Mouse (Mus musculus) spleen, adult 18-20 months (tissue): ENCODE results near the gene Naa20.
"Not testable (repeated sequence)": the region's sequence is repeated elsewhere in the genome, so short reads cannot be mapped to it uniquely, and the experiment has no call there.

Source experiments
- DNase-seq, 2 experiments: peaks; one replicate each; pipeline ENCODE4 v3.0.0; 2022; ENCODE audit warnings: mixed read lengths in 2 of 2

Naa20 gene

DNA sequence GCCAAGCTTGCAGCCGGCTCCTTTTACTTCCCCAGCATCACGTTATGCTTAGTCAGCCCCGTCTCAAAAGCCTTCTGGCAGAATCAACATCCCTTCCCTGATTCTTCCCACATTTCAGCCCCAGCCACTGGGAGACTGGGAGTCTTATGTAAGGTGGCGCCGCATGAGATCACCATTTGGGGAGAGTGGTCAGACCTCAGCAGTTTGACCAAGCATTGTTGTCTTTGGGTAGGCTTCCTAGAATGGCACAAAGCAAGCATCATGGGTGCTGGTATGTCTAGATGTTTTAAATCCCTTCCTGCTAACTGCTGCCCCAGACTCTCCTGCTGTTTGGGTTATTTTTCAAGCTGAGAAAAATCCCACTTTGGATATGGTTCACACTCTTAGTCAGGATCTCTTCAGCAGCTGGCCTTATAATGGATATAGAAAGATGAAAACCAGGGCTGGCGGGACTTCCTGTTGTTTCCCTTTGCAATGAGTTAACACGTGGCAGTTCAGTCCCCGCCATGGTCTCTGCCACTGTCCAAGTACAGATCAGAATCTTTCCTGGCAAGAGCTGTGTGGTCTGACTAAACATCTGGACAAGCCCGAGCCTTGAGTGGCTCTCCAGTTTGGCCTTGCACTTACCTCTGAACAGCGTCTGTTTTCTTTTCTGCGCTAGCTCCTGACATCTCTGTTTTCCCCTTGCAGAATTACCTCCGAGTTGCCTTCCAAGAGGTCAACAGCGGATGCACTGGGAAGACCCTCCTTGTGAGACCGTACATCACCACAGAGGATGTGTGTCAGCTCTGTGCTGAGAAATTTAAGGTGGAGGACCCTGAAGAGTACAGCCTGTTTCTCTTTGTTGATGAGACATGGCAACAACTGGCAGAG, 16.8 kb upstream of the Naa20 start:
- no peak for DNase-seq

DNA sequence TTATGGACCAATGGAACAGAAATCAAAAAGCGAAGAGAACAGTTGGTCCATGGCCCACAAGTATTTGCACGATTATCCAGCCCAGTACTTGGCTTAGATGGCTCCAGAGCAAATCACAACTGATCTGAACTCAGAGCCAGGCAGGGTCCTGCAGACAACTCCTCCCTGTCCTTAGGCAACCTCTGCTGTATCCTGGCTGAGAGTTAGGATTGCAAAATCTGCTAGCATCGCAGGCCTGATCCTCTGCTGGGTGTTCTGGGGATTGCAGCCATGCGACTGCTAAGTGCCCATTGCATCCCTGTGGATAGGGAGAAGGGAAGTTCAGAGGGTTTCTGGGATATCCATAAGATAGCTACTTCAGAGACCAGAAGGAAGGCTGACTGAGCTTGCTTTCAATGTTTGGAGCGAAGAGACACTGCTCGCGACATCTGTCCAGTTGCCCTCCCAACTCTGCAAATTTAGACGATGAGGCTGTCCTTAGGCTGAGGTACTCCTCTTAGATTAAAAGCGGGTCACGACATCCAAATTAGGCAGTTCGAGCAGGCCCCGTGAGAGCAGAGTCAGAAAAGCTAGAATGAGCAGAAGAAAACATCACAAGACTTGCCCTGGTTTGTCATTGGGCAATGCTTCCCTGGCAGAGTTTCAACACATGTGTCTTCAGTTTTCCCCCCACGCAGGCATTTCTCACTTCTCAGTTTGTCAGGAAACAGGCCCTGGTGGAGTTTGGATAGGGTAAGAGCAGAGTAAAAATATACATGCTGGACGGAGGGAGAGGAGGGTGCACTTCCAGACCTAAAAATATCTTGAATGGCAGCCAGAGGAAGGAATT, 13.7 kb upstream of the Naa20 start:
- DNase-seq, result no peak

DNA sequence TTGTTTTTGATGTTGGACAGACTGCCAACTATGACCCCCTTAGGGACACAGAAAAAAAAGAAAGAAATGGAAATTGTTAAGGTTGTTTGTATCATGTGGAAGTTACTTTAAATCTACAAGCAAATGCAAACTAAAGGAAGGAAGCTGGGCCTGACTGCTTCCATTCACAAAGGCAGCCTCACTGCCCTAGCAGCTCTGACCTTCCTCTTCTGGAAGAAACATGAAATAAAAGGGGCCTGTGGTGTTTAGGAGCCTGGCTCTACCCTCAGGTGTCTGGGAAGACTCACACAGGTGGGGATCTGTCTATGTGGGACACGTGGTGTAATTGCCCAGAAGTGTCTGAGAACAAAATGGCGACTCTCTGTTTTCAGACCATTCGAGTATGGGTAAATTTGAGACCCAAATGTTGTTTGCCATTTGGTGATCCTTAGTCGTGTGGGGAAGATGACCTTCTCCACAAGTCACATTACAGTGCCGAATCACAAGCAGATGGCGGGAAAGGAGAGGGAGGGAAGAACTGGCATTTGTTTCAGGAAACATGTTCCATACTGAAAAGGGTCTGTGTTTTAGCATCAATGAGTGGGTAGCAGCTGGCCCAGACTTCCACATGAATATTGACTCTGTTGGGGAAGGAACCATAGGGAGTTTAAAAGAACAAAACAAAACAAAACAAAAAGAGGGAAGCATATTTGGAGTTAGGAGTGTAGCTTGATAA, 13.0 kb upstream of the Naa20 start:
- DNase-seq, result no peak

DNA sequence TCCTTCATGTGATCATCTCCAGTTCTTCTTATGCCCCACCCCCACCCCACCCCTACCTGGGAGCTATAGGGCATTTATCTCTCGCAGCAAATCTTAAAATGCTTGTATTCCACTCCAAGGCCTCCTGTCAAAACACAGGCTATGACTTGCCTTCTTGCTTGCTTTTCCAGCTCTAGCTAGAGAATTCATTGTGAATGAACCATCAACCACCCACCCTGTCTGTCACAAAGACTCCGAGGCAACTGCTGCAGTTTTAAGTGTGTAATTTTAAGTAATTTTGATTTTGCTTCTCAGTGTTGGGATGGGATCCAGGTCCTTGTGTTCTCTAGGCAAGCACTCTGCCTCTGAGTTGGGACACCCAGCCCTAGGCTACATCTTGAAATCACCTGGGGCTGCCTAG, 11.3 kb upstream of the Naa20 start:
- DNase-seq, result no peak

DNA sequence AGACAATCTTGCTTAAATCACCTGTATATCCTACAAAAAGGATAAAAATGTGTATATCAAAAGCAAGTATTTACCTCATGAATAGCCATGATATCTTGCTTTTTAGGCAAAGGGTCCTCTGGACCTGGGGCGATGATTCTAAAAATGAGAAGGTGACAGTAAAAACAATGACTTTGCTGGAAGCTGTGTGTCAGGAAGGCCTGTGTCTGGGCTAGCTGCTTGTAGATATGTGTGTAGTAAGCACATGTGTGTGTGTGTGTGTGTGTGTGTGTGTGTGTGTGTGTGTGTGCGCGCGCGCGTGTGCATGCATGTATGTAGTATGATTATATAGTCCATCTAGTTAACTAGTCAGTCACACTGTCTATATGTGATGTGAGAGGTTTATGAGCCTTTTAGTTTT, 8.1 kb upstream of the Naa20 start:
- no peak for DNase-seq

DNA sequence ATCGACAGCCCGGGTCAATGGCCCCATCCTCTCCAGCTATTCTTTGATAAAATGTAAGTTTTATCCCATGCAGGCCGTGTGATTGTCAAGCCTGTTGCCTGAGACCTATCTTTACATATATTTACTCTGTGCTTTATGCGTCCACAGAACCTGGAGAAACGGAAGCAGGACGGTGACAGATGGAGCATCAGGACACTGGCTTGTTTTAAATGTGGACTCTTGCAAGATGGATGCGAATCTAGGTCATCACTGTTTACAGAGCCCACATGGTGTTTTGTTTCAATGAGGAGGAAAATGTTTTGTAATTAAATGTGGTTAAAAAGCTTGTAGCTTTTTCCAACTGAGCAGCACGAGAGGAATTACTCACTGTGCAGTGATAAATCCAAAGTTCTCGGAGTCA, 3.8 kb upstream of the Naa20 start:
- DNase-seq, result no peak

DNA sequence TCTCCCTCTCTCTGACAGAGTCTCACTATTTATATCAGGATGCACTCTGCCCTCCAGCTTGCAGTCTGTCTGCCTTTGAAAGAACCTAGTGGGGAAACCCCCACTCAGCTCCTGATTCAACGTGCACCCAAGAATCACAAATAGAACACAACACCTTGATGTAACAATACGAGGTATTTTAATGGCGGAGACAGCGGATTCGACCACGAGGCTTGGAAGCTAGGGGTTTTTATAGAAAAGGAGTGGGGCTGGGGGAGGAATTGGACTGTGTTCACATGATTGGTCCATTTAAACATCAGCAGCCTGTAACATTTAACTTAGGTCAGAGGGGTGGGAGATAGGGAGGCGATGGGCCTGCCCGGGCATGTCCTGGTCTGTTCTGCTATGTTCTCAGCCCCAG, 1.6 kb upstream of the Naa20 start:
- not testable (repeated sequence) for DNase-seq

DNA sequence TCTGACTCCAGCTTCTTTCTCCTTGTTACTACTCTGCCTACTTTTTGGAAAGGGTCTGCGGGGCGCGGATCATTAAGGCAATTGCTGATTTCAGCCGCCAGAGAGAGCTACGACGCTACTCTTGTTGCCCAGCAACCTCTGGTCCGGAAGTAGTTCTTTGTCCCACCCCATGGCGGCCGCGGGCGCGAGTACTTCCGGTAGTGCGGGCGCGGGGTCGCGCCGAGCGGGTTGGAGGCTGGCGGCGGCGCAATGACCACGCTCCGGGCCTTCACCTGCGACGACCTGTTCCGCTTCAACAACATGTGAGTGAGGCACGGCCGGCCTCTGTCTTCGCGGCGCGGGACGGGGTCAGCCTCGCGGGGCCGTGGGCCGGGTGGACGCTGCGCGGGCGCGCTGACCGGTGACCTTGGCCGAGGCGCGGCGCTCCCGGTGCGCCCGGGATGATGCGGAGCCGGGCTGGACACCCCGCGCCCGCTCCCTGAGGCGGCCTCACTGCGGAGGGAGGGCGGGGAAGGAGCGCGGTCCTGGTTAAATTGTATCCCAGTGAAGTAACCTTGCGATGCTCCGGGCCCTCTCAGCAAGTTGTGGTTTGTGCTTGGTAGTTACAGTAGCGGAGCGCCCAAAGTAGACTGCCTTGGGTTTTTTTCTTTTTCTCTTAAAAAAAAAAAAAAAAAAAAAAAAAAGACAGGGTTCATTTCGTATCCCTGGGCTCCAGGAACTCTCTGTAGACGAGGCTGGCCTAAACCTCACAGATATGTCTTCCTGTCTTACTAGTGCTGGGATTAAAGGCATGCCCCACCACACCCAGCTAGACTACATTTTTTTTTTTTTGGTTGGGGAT, 1.4 kb downstream of the Naa20 start:
- peak; percentile 77 to 85 for DNase-seq

DNA sequence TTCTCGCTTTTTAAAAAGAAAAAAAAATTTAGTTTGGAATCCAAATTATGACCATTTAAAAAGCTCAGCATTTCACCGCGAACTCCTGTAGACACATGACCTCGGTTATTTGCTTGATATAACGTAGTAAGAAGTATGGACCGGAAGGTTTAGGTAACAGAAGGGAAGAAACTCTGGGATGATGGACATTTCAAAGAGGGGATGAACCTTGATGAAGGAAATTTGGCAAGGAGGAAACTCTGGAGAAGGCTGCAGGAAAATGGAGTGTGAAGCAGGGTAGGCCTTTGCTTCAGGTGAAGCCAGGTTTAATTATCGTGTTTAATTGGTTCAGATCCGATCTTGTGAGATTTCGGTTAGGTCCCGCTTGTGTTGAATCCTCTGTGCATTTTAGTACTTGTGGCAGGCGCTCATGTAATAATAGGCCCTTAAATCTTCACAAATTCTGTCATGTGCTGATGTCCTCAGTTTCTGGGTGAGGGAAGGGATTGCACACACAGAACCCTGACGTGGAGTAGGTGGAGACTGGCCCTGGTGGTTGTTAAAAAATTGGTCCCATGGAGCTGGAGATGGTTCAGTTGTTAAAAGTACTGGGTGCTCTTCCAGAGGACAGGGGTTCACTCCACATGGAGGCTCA, 2.2 kb downstream of the Naa20 start:
- DNase-seq, result no peak

DNA sequence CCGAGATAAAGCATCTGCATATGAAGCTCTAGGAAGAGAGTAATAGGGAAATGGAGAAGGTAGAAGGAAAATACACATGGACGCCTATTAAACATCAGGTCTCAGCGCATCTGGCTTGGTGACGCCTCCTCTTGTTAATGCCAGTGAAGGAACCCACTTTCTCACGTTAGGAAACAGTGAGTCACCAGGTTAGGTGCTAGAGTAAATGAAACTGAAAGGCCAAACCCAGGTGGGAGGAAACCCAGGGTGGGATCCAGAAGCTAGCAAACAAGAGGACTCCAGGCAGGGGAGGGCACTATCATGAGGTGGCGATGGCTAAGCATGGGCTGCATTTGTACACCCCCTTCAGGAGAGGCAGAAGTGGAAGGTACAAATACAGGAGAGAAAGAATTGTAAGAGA, 3.3 kb downstream of the Naa20 start:
- DNase-seq, result no peak

DNA sequence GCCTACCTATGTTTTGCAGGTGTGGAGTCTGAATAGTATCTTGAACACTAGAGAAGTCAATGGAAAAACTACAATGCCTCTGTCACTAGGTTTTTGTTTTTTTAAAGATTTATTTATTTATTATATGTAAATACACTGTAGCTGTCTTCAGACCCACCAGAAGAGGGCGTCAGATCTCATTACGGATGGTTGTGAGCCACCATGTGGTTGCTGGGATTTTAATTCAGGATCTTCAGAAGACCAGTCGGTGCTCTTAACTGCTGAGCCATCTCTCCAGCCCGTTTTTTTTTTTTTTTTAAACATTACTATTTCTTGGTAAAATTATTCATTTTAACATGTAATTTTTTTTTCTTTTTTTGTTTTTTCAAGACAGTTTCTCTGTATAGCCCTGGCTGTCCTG, 4.0 kb downstream of the Naa20 start:
- DNase-seq, result not testable (repeated sequence)

DNA sequence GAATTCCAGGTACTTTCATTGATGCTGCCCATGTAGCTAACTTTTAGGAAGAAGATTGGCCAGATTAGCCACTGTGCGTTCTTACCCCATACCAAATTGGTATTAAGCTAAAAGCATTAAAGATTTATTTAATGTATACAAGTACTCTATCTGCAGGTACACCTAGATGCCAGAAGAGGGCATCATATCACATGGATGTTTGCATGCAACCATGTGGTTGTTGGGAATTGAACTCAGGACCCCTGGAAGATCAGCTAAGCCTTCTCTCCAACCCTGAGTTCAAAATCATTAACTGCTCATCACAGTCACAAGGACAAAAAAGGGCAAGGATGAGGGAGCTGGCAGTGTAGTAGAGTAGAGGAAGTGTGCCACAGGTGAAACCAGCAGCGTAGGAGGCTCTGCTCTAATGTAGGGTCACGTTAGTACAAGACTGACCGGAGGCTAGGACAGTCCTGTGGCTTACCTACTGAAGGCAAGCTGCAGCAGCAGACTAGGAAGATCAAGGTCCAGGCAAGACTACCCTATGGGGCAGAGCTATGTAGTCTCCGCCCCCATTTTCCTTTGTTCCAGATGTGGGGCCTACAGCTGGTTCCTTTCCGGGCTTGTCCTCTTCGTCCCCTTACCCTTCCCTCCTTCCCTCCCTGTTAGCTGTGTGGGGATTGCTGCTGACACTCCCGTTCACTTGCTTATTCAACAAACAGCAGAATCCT, 19.2 kb downstream of the Naa20 start:
- DNase-seq, result no peak

DNA sequence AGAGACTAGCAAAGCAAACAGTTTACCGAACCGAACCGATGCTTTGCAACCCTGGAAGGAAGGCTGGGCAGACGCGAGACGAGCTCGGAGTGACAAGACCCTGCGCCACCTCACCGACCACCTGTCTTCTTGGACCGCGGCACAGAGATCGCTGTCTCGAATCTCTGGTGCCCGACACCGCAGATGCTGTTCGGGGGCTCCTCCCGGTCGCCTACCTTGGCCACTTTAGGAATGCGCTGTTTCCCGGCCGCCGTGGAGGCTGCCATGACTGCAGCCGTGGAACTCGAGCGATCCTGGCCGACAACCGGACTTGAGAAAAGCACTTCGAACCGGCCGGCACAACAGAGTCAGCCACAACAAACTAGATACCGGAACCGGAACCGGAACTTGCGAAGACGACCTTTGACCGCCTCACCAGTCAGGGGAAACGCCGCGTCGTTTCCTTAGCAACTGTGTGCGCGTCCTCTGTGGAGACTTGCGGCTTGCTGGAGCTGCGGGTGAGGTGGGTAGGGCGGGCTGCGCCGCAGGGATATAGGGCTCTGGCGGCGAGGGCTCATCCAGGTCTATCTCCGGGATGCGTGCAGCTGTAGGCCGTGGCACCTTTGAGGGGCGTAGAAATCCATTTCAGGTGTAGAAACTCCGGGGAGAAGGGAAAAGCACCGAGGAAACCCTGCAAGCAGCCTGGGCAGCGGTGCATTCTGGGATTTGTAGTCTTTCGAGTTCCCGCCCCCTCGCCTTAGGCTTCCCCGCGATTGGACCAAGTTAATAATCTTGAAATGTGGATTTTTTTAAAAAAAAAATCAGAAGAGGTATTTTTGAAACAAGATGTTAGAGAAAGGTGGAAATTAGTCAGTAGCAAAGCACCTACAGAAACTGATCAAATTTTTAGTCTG, 32.7 kb downstream of the Naa20 start, which contains the start of the genes Cfap61 and Crnkl1:
TSS of gene Cfap61 (plus strand) at position 446 of the 893 bp plus-strand sequence.
TSS of gene Crnkl1 (minus strand) at position 676 of the 893 bp plus-strand sequence.
- peak; percentile 86 to 89 for DNase-seq

DNA sequence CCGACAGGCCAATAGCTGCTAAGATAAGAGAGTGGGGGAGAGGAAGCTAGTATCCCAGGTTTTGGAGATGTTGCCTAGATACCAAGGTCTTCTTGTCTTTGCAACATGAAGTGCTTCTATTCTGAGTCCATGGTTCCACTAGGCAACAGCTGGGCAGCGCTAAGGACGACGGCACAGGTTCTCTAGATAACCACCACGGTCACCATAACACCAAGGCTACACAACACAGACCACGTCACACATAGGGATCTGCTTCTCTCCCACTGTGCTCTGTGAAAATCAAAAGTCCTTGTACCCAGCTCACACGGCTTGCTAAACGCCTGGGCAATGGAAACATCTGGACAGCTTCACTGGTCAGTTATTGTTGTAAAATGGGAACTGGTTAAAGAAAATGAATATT, 35.1 kb downstream of the Naa20 start:
- no peak for DNase-seq

DNA sequence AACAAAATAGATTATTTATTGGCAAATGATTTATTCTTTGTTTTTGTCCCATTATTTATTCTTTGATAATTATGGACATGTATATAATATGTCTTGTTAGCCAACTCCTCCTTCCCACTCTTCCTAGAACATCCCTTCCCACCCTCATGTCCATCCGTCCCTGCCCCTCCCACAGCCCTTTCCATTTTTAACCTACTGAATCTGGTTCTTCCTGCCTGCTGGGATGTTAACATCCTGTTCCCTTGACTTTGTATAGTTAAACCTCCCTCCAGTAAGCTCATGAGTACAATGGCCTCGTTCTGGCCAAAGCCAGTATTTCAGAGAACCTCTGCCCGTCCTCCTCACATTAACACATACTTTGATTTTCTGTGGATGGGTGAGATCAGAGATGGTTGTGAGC, 39.5 kb downstream of the Naa20 start:
- no peak for DNase-seq

DNA sequence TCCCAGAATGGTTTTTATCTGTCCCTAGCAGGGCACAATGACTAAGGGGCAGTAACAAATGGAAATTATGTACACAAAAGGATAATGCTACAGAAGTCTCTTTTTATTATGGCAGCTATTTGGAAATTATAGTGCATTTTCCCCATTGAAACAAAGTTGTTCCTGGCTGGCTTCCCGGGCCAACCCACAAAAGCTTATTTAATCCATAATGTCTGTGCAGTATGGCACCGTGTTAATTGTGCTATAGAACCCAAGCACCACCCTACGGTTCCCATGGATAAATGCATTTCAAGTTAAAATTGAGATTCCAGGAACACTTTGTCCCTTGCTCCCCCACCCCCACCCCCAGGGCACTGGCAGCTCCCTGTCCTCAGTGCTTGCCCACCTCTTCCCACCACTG, 42.4 kb downstream of the Naa20 start:
- no peak for DNase-seq

DNA sequence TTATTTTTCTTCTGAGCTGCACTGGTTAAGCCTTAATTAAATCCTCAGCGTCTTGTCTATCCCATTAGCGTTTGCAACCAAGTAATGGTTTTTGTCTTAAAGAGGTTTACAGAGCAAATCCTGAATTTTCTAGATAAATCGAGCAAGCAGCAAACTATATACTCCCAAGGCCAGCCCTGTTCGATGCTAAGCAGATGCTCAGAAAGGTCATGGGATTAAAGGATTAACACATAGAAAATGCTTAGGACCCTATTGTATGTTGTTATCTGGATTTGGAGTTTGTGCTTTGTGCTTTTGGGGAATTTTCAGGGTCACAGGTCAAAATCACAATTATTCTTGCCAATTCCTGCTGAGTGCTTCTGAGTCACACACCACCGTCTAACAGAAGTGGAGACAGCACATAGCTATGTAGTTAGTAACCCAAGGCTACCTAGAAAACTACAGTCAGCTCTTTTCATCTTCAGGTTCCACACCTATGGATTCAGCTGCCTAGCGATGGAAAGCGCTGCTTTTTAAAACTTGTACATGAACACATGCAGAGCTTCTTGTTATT, 46.6 kb downstream of the Naa20 start:
- no peak for DNase-seq

DNA sequence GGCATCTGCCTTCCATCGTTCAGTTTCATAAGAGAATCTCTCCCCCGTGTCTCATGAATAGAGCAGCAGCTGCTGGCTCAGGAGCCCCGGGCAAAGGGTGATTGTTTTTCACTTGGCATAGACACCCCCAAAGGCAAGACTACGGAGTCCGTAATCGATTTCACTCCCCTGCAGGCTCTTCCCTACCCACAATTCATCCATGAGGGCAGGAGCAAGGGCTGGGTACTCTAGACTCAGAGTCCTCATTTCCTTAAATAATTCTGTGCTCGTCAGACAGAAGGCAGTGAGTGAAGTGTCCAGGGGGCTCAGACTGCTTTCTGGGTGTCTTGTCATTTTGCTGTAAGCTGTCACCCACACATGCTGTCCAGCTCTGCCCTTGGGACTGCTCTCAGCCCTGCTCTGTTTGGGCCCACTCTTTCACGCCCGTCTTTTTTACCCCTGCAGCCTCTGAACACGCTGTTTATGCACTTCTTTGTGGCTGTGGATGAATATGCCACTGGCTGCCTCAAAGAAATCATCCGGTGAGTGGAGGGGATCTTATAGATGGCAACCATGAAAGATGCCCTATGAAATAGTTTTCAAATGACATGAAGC, 47.7 kb downstream of the Naa20 start:
- no peak for DNase-seq

DNA sequence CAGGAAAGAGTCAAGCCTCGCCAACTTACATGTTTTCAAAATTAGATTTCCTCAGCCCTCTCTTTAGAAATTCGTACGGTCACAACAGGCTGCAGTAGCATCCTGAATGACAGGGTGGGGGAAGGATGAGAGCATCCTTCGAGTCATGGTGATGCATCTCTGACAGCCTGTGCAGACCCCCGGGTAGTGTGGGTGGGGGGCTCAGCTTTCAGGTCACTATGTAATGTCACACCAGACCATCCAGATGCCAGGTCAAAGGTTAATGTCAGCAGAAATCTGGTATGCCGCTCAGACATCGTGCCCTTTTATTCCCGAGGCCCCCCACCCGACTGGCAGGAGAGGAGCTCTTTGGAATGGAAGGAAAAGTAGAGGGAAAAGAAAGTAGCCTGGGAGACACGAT, 48.3 kb downstream of the Naa20 start:
- DNase-seq, result no peak
